Mouse (Mus musculus) spleen, postnatal 14 days (tissue): ENCODE results near the gene Cpm.

Source experiments
- DNase-seq, 2 experiments: peaks; one replicate each; pipeline ENCODE4 v3.0.0; 2021 to 2022; ENCODE audit warnings: low spot score in 2 of 2

The Cpm gene

DNA sequence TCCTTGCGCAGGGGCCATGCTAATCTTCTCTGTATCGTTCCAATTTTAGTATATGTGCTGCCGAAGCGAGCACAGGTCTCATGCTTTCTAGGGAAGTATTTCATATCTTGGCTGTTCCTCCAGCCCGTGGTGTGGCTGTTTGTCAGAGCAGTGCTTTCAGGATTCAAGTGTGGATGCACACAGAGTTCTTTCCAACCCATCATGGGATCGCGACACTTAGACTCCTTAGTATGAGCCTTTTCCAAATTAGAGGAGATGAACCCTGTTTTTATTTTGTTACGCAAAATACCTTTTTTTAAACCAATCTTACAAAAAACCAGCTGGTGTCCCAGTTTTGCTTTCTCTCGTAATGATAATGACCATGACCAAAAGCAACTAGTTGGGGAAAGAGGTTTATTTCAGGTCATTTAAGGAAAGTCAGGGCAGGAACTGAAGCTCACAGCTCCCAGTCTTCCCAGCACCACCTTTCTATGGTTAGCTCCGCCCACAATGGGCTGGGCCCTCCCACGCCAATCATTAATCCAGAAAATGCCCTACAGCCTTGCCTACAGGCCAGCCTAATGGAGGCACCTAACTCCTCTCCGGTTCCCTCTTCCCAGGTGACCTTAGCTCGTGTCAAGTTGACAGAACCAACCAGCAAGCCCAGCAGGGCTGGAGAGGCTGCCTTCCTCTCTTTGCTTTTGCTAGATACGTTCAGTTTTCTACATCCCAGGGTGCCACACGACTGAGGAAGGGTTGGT, 33.2 kb downstream of the Cpm start:
- no peak for DNase-seq

DNA sequence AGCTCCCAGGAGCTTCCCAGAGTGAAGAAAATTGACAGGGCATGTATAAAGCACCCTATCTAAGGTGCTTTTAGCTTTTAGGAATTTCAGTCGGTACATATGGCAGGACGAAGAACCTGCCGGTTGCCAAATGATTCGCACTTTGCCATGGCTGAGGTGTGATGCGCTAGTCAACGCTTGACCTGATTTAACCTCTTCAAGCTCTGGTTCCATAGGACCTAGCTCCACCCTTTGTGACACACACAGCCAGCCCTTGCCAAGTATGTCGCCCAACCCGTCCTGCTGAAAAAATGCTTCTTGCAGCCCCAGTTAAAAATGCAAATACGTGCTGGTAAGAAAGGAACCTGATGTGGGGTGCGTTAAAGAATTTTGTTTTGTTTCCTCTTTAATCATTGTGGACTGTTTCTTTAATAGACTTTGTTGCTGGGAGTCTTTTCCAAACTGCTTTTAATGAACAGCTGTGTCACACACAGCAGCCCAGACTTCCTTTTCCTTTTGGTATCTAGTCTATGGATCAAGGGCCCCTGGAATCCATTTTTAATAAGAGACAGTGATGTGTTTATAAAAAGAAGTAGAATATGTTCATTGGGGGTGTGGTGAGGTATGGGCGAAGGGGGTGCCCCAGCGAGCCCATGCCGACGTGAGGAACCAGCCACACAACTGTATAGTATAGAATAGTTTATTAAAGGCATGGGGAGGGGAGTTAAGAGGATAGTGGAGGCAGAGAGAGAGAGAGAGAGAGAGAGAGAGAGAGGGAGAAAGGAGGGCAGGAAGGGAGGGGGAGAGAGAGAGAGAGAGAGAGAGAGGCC, 34.0 kb downstream of the Cpm start:
- DNase-seq = no peak

DNA sequence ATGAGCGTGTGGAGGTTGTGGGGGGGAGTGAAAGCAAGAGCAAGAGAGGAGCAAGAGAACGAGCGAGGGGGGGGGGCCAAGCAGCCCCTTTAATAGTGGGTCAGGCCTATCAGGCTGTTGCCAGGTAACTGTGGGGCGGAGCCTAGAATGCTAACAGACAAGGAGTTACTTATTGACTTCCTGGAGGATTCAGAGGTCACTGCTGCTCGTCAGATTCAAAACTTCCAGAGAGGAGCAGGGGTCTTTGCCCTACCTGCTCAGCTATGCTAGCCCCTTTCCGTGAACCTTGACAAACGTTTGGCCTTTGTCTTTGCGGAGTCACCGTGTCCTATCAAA, 34.5 kb downstream of the Cpm start:
- no peak for DNase-seq

DNA sequence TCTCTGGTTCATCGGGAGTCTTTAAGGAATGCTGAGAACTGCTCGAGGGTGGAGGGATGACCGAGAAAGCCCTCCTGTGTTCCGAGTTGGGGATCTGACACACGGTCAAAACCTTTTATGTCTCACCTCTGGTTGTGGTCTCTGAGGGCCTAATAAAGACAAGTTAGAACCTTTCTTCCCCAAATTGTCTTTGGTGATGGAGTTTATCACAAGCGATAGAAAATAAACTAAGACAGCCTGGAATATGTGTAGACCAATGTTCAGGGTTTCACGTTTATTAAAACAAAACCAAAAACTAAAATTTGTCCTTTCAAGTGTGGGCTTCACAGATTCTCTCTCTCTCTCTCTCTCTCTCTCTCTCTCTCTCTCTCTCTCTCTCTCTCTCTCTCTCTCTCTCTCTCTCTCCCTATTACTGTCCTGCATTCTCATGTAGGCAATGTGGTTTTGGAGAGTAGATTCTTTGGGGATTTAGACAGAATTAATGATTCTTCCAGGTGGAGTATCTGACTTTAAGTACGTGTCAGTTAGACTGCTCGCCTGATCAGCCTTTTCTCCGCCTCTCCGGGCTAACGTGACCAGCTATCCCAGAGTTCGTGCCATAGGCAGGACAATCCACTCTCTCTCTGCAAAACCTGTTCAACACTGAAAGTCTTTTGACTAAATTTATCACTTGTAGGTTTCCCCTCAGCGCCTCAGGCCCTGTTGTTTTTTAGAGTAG, 35.1 kb downstream of the Cpm start:
- DNase-seq = no peak

DNA sequence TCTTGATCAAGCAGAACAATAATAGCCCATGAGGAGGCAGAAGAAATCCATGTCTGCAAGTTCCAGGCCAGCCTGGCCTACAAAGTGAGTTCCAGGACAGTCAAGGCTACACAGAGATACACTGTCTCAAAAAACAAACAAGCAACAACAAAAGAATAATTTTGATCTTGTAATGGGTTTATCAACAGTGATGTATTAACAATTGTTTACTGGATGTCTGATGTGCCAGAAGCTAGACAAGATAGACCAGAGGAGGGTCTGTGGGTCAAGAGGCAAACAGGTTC, 35.6 kb downstream of the Cpm start:
- no peak for DNase-seq

- no peak for DNase-seq
These were observed 36.3 kb downstream of the Cpm start for GRCm38 (mm10) chr10:117665376-117666275.

- DNase-seq = no peak
These were observed 37.1 kb downstream of the Cpm start for GRCm38 (mm10) chr10:117666361-117666760.

DNA sequence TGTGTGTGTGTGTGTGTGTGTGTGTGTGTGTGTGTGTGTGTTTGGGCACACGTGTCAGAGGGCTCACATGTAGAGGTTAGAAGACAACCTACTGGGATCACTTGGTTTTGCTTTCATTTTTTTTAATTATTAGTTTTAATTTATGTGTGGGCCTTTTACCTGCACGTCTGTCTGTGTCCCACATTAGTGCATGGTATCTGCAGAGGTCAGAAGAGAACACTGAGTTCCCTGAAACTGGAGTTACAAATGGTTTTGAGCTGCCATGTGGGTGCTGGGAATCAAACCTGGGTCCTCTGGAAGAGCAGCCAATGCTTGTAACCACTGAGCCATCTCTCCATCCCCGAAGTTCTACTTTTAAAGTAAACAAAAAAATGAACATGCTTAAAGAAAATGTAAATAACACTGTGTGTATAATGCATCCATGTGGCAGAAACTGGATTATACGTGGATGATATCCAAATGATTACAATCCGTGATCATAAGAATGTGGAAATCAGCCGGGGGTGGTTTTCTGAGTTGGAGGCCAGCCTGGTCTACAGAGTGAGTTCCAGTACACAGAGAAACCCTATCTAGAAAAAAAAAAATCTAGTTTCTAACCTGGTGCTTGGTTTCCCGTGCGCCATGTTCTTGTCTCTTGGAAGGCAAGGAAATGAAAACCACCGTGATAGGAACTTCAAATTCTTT, 37.8 kb downstream of the Cpm start:
- DNase-seq = no peak

DNA sequence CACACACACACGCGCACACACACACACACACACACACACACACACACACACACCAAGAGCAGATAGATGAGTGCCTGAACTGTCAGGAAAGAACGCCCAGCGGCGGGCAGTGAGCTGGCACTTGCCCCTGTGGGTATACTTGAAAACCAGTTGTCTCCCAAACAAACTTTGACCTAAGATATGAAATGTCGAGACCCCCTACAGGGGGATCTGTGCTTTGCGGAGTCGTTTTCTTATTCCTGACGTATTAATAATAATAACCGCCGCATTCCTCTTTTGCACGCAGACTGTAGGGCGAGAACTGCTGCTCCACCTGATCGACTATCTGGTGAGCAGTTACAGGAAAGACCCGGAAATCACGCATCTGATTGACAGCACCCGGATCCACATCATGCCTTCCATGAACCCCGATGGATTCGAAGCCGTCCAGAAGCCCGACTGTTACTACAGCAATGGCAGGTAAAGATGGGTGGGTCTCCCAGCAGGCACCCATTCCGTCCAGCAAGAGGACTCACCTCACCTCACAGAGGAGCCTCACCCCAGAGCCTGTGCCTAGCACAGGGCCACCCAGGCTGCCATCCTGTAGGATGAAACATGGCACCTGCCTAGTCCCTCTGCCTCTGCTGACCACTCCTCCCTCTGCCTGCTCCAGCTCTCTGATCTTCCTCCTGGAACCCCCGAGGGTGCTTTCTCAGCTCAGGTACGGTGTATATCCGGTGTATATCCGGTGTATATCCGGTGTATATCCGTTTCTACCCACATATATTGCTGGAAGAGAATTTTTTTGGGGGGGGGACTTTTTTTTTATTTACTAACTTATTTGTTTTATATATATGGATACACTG, 38.6 kb downstream of the Cpm start:
- DNase-seq = no peak

DNA sequence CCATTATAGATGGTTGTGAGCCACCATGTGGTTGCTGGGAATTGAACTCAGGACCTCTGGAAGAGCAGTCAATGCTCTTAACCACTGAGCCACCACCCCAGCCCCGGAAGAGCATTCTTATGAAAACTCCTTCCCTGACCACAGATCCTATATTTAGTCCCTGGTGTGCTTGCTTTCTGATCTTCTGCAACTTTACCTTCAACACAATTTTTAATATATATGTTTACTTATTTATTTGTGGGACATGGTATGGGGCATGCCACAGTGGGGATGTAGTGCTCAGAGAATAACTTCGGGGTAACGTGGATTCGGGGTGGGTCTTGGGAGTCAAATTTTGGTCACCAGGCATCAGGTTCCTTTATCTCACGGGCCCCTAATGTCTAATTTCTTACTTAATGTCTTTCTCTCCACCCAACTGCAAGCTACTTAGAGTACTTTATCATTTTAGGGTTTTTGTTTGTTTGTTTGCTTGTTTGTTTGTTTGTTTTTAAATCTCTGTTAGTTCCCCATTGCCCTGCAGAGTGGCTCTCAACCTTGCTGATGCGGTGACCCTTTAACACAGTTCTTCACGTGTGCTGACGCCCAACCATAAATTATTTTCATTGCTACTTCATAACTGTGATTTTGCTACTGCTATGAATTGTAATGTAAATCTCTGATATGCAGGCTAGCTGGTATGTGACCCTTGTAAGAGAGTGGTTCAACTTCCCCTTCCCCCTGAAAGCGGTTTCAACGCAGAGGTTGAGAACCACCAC, 39.4 kb downstream of the Cpm start:
- DNase-seq = no peak

GRCm38 (mm10) chr10:117669449-117670090, 40.3 kb downstream of the Cpm start:
- DNase-seq = no peak

DNA sequence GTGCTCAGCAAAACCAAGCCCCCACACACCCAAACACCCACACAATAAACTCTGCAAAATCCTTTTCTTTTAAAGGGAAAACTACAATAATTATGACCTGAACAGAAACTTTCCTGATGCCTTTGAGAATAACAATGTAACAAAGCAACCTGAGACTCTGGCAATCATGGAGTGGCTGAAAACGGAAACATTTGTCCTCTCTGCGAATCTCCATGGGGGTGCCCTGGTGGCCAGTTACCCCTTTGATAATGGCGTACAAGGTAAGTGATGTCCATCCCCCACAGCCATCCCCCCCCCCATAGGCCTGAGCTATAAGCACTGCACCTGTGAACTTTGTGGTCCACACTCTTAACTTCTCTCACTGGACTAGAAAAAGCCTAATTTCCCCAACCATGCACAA, 40.8 kb downstream of the Cpm start:
- DNase-seq = no peak

- no peak for DNase-seq
These were observed 41.5 kb downstream of the Cpm start for GRCm38 (mm10) chr10:117670791-117671190.

- DNase-seq = no peak
These were observed 42.0 kb downstream of the Cpm start for GRCm38 (mm10) chr10:117671266-117671665.

DNA sequence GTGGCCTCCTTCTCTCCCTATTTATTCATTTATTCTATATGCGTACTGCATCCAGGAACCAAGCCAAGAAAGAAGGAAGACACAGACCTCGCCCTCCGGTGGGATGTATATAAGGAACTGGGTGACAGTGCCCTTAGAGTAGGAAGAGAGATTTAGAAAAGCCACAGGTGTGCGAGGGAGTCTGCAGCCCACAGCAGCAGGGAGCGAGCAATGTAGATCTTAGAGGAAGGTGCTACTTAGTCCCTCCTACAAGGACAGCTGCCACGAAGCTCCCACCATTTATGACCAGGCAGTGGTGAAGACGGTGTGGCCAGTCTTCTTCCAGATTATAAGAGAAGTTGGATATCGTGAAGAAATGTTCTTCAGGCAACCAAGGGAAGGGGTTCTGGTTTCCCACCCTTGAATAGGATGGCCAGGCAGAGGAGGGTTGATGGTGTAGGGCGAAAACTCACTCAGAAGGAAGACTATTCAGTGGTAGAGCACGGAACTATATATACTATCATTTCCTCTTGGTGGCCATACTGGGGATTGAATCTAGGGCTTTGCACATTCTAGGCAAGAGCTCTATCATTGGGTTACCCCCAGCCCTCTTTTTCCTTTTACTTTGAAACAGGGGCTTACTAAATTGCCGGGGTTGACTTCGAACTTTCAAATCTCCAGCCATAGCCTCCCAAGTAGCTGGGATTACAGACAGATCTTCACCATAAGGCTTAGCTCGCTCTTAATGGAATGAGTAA, 42.8 kb downstream of the Cpm start:
- DNase-seq = no peak

DNA sequence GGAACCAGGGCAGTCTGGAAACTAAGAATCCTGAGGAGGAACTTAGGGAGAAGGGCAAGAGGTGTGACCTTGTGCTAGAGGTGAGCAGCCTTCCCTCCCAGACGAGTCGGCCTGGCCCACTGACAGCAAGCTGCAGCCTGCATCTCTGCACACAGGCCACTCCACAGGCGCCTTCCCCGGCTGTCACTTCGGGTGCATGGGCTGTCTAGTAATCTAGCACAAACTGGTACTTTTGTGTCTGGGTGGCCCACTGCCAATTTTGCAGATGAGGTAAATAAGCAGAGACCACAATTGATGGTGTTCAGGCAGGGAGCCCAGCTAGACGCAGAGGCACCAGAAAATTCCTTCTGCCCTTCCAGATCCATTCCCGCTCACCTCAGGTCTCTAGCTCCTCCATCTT, 43.4 kb downstream of the Cpm start:
- no peak for DNase-seq

GRCm38 (mm10) chr10:117673913-117674312, 44.6 kb downstream of the Cpm start:
- DNase-seq = no peak

DNA sequence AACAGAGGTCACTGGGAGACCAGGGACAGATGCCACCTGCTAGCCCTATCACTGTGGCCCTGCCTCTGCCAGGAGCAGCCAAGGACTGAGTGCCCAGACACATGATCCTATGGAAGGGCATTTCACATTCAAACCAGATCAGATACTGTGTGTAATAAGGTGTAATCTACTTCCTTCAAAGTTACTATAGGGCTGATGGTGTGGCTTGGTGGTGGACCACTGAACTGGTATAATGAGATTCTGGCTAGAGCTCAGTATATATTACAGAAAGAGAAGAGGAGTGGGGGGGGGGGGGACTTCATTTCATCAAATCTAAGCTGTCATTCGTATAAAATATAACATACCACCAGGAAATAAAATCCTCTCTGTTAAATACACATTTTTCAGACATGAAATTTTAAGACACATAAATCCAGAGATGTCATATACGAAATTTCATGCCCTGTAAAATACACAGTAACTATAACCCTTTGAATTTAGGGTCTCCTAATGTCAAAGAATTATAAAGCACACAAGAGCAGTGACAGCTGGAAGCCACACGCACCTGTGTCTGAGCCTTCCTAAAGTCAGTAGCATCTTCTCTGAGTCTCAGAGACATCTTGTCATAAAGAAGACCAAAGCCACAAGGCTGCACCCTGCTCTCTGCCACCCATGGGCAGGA, 45.2 kb downstream of the Cpm start:
- DNase-seq = no peak
